Mouse (Mus musculus): ENCODE results near the gene Olfr555. TPM values are rescaled to one million over a fixed set of nuclear protein-coding genes. Genes with fewer than 3 reads are reported as not detected.

The Olfr555 gene
- polyA plus RNA-seq, 1 experiment = not detected

DNA sequence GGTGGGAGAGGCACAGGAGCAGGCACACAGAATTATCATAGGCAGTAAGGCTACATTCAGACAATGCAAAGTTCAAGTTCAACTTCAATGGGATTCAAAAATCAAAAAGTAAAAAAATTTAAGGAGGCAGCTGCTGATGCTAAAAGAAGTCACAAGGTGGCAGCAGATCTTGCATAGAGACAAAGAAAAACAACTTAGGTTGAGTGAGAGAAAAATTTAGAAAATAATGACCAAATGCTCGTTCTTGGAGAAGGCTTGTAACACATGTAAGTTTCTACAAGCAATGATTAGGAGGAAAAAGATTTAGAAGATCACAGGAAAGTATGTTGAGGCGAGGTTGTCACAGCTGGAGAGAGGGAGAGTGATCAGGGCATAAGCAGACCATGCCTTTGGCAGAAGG lies 6.8 kb downstream of the Olfr555 start:
- Histone ChIP-seq H3K27ac (ENCODE audit: control insufficient read depth, insufficient read depth, low read depth, low read length) (no peak overlapping the region), H3K4me3 (ENCODE audit: control insufficient read depth, low read depth, low read length) (no peak overlapping the region), H3K4me1 (ENCODE audit: control insufficient read depth, insufficient read depth, low read length) (no peaks in the 10 kb centered on the region), H3K36me3 (ENCODE audit: control insufficient read depth, insufficient read depth, low read length) (no peaks in the 10 kb centered on the region), H3K27me3 (ENCODE audit: control insufficient read depth, insufficient read depth, low read length) (no peaks in the 10 kb centered on the region)
- TF ChIP-seq POLR2A (IDR thresholded peaks at IDR 0.05; ENCODE audit: control insufficient read depth, low read depth, low read length) (no peak), CTCF (IDR thresholded peaks at IDR 0.05; ENCODE audit: control insufficient read depth, insufficient read depth, insufficient replicate concordance, low read depth, low read length) (no peak)

DNA sequence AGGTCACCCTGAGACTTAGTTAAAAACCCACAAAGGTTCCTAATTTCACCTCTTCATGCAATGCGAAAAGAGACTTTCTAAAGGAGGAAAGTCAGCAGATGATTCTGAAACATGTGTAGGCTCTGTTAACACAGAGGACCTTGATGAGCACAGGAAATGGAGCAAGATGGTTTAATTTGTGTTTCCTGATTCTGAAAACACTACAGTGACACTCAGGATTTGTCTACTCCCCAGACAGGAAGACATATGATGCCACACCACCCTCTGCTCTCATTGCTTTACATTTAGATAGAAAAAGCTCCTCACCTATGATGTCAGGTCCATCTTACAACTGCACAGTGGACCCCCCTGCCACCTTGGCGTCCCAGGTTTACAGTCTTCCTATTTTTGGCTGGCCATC lies 17.6 kb downstream of the Olfr555 start:
- TF ChIP-seq POLR2A (IDR thresholded peaks at IDR 0.05; ENCODE audit: control insufficient read depth, low read depth, low read length) (no peak), CTCF (IDR thresholded peaks at IDR 0.05; ENCODE audit: control insufficient read depth, insufficient read depth, insufficient replicate concordance, low read depth, low read length) (no peak)
- no peaks in the 10 kb centered on the region for H3K36me3 ChIP-seq (ENCODE audit: control insufficient read depth, insufficient read depth, low read length)
- H3K27me3 ChIP-seq (ENCODE audit: control insufficient read depth, insufficient read depth, low read length) = no peaks in the 10 kb centered on the region
- no peak overlapping the region for H3K27ac ChIP-seq (ENCODE audit: control insufficient read depth, insufficient read depth, low read depth, low read length)
- H3K4me1 ChIP-seq (ENCODE audit: control insufficient read depth, insufficient read depth, low read length) = no peaks in the 10 kb centered on the region
- H3K4me3 ChIP-seq (ENCODE audit: control insufficient read depth, low read depth, low read length) = no peak overlapping the region

DNA sequence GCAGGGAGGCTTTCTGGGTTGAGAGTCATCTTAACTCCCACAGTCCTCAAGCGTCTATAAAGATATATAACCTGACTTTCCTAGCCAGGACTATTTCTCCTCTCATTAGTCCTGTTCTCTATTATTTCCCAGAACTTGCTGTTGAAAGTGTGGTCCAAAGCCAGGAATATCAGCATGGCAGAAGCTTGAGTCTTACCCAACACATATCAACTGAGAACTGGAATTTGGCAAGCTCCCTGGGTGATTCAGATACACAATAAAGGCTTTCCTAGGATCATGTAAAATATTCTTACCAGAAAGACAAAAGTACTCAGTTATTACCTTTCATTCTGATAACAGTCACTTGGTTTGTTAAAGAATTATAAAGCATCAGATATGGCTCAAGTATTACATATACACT lies 23.3 kb downstream of the Olfr555 start:
- Histone ChIP-seq H3K27me3 (ENCODE audit: control insufficient read depth, insufficient read depth, low read length) (no peaks in the 10 kb centered on the region), H3K4me1 (ENCODE audit: control insufficient read depth, insufficient read depth, low read length) (peaks cover 2% of the 10 kb centered on the region), H3K36me3 (ENCODE audit: control insufficient read depth, insufficient read depth, low read length) (no peaks in the 10 kb centered on the region), H3K27ac (ENCODE audit: control insufficient read depth, insufficient read depth, low read depth, low read length) (no peak overlapping the region), H3K4me3 (ENCODE audit: control insufficient read depth, low read depth, low read length) (no peak overlapping the region)
- TF ChIP-seq POLR2A (IDR thresholded peaks at IDR 0.05; ENCODE audit: control insufficient read depth, low read depth, low read length) (no peak), CTCF (IDR thresholded peaks at IDR 0.05; ENCODE audit: control insufficient read depth, insufficient read depth, insufficient replicate concordance, low read depth, low read length) (no peak)

DNA sequence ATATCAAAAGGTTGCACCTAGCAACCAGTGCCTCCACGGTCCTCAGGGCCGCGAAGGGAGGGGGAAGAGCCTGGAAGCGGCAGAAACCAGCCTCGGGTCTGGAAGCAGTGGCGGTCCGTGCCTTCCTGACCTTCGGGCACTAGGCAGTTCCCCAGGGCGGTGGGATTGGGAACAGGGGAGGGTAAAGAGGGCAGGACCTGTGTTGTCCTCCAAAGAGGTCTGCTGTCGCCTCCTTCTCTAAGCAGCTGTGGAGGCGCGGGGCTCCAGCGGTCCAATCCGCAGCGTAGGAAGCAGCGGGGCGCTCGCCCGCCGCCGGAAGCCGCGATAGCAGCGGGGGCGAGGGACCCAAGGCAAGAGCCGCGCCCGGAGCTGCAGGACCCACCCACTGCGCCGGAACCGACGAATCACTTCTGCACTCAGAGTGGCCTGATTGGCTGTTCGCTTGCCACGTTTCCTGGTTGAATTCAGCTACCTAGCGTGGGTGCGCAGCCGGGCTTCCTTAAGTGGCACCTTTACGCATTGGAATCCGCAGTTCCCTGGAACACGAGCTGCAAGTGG lies 28.4 kb downstream of the Olfr555 start, which contains the start of gene Trim68:
TSS of gene Trim68 (minus strand) at position 384 of the 558 bp plus-strand sequence.
- H3K27ac ChIP-seq (ENCODE audit: control insufficient read depth, insufficient read depth, low read depth, low read length) = peak within 1 kb of the TSS; percentile 85
- no peaks in the 10 kb centered on the region for H3K27me3 ChIP-seq (ENCODE audit: control insufficient read depth, insufficient read depth, low read length)
- TF ChIP-seq POLR2A (IDR thresholded peaks at IDR 0.05; ENCODE audit: control insufficient read depth, low read depth, low read length) (peak; percentile 53; the same call in 1 of the 2 replicates), CTCF (IDR thresholded peaks at IDR 0.05; ENCODE audit: control insufficient read depth, insufficient read depth, insufficient replicate concordance, low read depth, low read length) (no peak)
- H3K4me3 ChIP-seq (ENCODE audit: control insufficient read depth, low read depth, low read length) = peak within 1 kb of the TSS; percentile 95
- H3K4me1 ChIP-seq (ENCODE audit: control insufficient read depth, insufficient read depth, low read length) = peaks cover 6% of the 10 kb centered on the region
- H3K36me3 ChIP-seq (ENCODE audit: control insufficient read depth, insufficient read depth, low read length) = no peaks in the 10 kb centered on the region

DNA sequence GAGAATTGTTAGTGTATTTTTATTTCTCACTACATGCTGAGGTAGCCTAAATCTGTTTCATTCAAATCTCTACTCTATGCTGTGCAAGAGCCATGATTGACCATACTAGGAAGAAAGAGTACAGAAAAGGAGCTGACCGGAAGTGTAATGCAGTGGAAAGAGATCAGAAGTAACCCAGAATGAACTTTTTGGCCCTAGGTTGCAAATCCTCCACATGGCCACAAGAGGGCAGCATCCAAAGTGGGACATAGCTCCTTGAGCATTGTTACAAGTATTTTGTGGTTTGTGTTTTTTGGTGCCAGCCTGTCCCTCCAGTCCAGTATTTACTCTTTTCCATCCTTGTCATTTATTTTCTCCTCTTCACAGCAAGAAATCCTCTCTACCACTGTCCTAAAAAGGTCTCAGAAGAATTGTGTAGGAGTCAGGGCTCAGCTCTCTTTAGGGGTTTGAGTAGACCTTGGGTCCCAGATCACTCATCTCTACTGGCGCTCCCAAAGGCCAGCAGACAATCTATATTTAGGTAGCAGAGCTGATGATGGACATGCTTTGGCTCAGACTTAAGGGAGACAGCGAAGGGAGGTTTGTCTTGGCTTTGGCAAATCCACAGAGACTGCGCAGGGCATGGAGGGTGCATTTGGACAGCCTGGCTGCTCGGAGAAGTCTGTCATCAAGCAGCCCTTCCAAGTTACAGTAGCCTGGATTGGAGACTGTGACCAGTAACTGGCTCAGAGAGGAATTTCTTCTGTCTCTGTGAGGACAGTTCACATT lies 36.9 kb downstream of the Olfr555 start, which contains the start of gene Olfr557:
TSS of gene Olfr557 (plus strand) at position 553 of the 768 bp plus-strand sequence.
- TF ChIP-seq CTCF (IDR thresholded peaks at IDR 0.05; ENCODE audit: control insufficient read depth, insufficient read depth, insufficient replicate concordance, low read depth, low read length) (peak; percentile 40; the same call in 1 of the 2 replicates), POLR2A (IDR thresholded peaks at IDR 0.05; ENCODE audit: control insufficient read depth, low read depth, low read length) (no peak)
- Histone ChIP-seq H3K27me3 (ENCODE audit: control insufficient read depth, insufficient read depth, low read length) (no peaks in the 10 kb centered on the region), H3K4me1 (ENCODE audit: control insufficient read depth, insufficient read depth, low read length) (no peaks in the 10 kb centered on the region), H3K4me3 (ENCODE audit: control insufficient read depth, low read depth, low read length) (no peak within 1 kb of the TSS), H3K36me3 (ENCODE audit: control insufficient read depth, insufficient read depth, low read length) (no peaks in the 10 kb centered on the region), H3K27ac (ENCODE audit: control insufficient read depth, insufficient read depth, low read depth, low read length) (no peak within 1 kb of the TSS)

DNA sequence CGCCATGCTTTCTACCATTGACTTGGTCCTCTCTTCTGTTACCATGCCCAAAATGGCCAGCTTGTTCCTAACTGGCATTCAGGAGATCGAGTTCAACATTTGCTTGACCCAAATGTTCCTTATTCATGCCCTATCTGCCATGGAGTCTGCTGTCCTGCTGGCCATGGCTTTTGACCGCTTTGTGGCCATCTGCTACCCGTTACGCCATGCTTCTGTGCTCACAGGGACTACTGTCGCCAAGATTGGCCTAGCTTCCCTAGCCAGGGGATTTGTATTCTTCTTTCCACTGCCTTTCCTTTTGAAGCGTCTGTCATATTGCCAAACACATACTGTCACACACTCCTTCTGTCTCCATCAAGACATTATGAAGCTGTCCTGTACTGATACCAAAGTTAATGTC lies 39.8 kb downstream of the Olfr555 start:
- no peak overlapping the region for H3K4me3 ChIP-seq (ENCODE audit: control insufficient read depth, low read depth, low read length)
- TF ChIP-seq POLR2A (IDR thresholded peaks at IDR 0.05; ENCODE audit: control insufficient read depth, low read depth, low read length) (no peak), CTCF (IDR thresholded peaks at IDR 0.05; ENCODE audit: control insufficient read depth, insufficient read depth, insufficient replicate concordance, low read depth, low read length) (no peak)
- no peaks in the 10 kb centered on the region for H3K36me3 ChIP-seq (ENCODE audit: control insufficient read depth, insufficient read depth, low read length)
- no peak overlapping the region for H3K27ac ChIP-seq (ENCODE audit: control insufficient read depth, insufficient read depth, low read depth, low read length)
- H3K4me1 ChIP-seq (ENCODE audit: control insufficient read depth, insufficient read depth, low read length) = no peaks in the 10 kb centered on the region
- no peaks in the 10 kb centered on the region for H3K27me3 ChIP-seq (ENCODE audit: control insufficient read depth, insufficient read depth, low read length)

DNA sequence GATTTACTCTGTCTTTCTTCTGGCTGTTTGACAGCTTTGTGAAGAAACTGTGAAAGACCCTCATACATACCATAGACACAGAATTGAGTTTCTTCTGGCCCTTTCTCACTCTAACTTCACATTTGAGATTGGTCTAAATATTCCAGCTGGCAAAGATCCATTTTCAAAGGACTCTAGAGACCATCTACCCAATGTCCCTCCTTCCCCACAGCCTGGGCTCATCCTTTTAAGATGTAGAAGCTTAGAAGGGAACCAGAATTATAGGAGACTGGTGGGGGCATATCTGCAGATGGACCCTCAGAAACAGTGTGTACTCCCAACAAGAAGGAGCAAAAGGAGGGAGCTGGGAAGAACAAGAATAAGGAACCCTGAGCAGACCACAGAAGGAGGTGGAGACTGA lies 43.3 kb downstream of the Olfr555 start, which contains the start of gene Olfr558:
TSS of gene Olfr558 (plus strand) at position 301 of the 400 bp plus-strand sequence.
- TF ChIP-seq POLR2A (IDR thresholded peaks at IDR 0.05; ENCODE audit: control insufficient read depth, low read depth, low read length) (no peak), CTCF (IDR thresholded peaks at IDR 0.05; ENCODE audit: control insufficient read depth, insufficient read depth, insufficient replicate concordance, low read depth, low read length) (no peak)
- Histone ChIP-seq H3K36me3 (ENCODE audit: control insufficient read depth, insufficient read depth, low read length) (no peaks in the 10 kb centered on the region), H3K4me1 (ENCODE audit: control insufficient read depth, insufficient read depth, low read length) (no peaks in the 10 kb centered on the region), H3K4me3 (ENCODE audit: control insufficient read depth, low read depth, low read length) (no peak within 1 kb of the TSS), H3K27ac (ENCODE audit: control insufficient read depth, insufficient read depth, low read depth, low read length) (no peak within 1 kb of the TSS), H3K27me3 (ENCODE audit: control insufficient read depth, insufficient read depth, low read length) (no peaks in the 10 kb centered on the region)

Other genes starting within 250 kb of the Olfr555 start
- gene Rrm1, start 217.1 kb upstream of the Olfr555 start, polyA plus RNA-seq (2012; rRNA removed) = 18.8 and 27.6 TPM in 2 replicates
- 0.12 TPM in 1 of 2 replicates, not detected in the other for gene Olfr543, start 177.1 kb upstream of the Olfr555 start, polyA plus RNA-seq (2012; rRNA removed)
- gene Olfr544, start 170.5 kb upstream of the Olfr555 start, polyA plus RNA-seq (2012; rRNA removed) = not detected in 2 replicates
- not detected in 2 replicates for gene Olfr545, start 159.2 kb upstream of the Olfr555 start, polyA plus RNA-seq (2012; rRNA removed)
- gene Olfr547, start 124.1 kb upstream of the Olfr555 start, polyA plus RNA-seq (2012; rRNA removed) = not detected in 2 replicates
- gene Olfr548-ps1, start 117.9 kb upstream of the Olfr555 start, polyA plus RNA-seq (2012; rRNA removed) = not detected in 2 replicates
- gene Olfr549, start 109.0 kb upstream of the Olfr555 start, polyA plus RNA-seq (2012; rRNA removed) = not detected in 2 replicates
- 0.54 and 0.59 TPM in 2 replicates for gene Trim21, start 93.3 kb upstream of the Olfr555 start, polyA plus RNA-seq (2012; rRNA removed)
- not detected in 2 replicates for gene Olfr550, start 87.4 kb upstream of the Olfr555 start, polyA plus RNA-seq (2012; rRNA removed)
- not detected in 2 replicates for gene Olfr551, start 66.9 kb upstream of the Olfr555 start, polyA plus RNA-seq (2012; rRNA removed)
- not detected in 2 replicates for gene Olfr552, start 61.1 kb upstream of the Olfr555 start, polyA plus RNA-seq (2012; rRNA removed)
- not detected in 2 replicates for gene Olfr553, start 40.6 kb upstream of the Olfr555 start, polyA plus RNA-seq (2012; rRNA removed)
- 0.14 and 0.26 TPM in 2 replicates for gene Olfr554, start 20.4 kb upstream of the Olfr555 start, polyA plus RNA-seq (2012; rRNA removed)
- gene Olfr556, start 6.1 kb downstream of the Olfr555 start, polyA plus RNA-seq (2012; rRNA removed) = not detected in 2 replicates
- 6.0 and 8.3 TPM in 2 replicates for gene Trim68, start 28.5 kb downstream of the Olfr555 start, polyA plus RNA-seq (2012; rRNA removed)
- 0.10 TPM in 1 of 2 replicates, not detected in the other for gene Olfr557, start 37.1 kb downstream of the Olfr555 start, polyA plus RNA-seq (2012; rRNA removed)
- 0.19 and 0.25 TPM in 2 replicates for gene Olfr558, start 43.4 kb downstream of the Olfr555 start, polyA plus RNA-seq (2012; rRNA removed)
- gene Olfr33, start 60.2 kb downstream of the Olfr555 start, polyA plus RNA-seq (2012; rRNA removed) = 0.25 and 0.47 TPM in 2 replicates
- gene Olfr559, start 68.7 kb downstream of the Olfr555 start, polyA plus RNA-seq (2012; rRNA removed) = not detected in 2 replicates
- gene Olfr560, start 100.5 kb downstream of the Olfr555 start, polyA plus RNA-seq (2012; rRNA removed) = not detected in 2 replicates
- 1.1 and 1.3 TPM in 2 replicates for gene Olfr78, start 100.6 kb downstream of the Olfr555 start, polyA plus RNA-seq (2012; rRNA removed)
- gene Olfr561, start 112.4 kb downstream of the Olfr555 start, polyA plus RNA-seq (2012; rRNA removed) = not detected in 2 replicates
- not detected in 2 replicates for gene Olfr564, start 144.7 kb downstream of the Olfr555 start, polyA plus RNA-seq (2012; rRNA removed)
- gene Olfr566, start 199.9 kb downstream of the Olfr555 start, polyA plus RNA-seq (2012; rRNA removed) = not detected in 2 replicates
- 0.26 and 0.59 TPM in 2 replicates for gene Olfr568, start 218.3 kb downstream of the Olfr555 start, polyA plus RNA-seq (2012; rRNA removed)
- gene Olfr569, start 232.1 kb downstream of the Olfr555 start, polyA plus RNA-seq (2012; rRNA removed) = not detected in 2 replicates
- gene Olfr570, start 235.8 kb downstream of the Olfr555 start, polyA plus RNA-seq (2012; rRNA removed) = 0.23 TPM in 1 of 2 replicates, not detected in the other

All from testis, adult 2 months (tissue).